Mouse (Mus musculus): ENCODE measurements at regions not wholly inside any gene's neighbourhood (a gene's known extent, or its start where the extent isn't known, plus 50 kb on each side); places are given as distances from the start of the nearest gene placed in this dataset.
"Not testable (repeated sequence)": the region's sequence is repeated elsewhere in the genome, so short reads cannot be mapped to it uniquely, and the experiment has no call there.

GRCm38 (mm10) chr4:61998366-61998765, 55.6 kb downstream of the Mup20 start:
- peak; percentile 32 for DNase-seq

GRCm38 (mm10) chr4:61989941-61990340, 64.0 kb downstream of the Mup20 start:
- not testable (repeated sequence) for DNase-seq

- no peak for DNase-seq
Measured at GRCm38 (mm10) chr4:61976159-61976558, 77.8 kb downstream of the Mup20 start.

- DNase-seq: peak; percentile 11
Measured at GRCm38 (mm10) chr4:61973236-61973635, 80.7 kb downstream of the Mup20 start.

GRCm38 (mm10) chr4:61969691-61970090, 84.3 kb downstream of the Mup20 start:
- DNase-seq: no peak

- DNase-seq: not testable (repeated sequence)
Measured at GRCm38 (mm10) chr4:61967674-61968073, 86.3 kb downstream of the Mup20 start.

- no peak for DNase-seq
Measured at GRCm38 (mm10) chr4:61962315-61962714, 91.6 kb downstream of the Mup20 start.
